Mouse (Mus musculus): ENCODE measurements around the gene Cap2.

Gene Cap2

DNA sequence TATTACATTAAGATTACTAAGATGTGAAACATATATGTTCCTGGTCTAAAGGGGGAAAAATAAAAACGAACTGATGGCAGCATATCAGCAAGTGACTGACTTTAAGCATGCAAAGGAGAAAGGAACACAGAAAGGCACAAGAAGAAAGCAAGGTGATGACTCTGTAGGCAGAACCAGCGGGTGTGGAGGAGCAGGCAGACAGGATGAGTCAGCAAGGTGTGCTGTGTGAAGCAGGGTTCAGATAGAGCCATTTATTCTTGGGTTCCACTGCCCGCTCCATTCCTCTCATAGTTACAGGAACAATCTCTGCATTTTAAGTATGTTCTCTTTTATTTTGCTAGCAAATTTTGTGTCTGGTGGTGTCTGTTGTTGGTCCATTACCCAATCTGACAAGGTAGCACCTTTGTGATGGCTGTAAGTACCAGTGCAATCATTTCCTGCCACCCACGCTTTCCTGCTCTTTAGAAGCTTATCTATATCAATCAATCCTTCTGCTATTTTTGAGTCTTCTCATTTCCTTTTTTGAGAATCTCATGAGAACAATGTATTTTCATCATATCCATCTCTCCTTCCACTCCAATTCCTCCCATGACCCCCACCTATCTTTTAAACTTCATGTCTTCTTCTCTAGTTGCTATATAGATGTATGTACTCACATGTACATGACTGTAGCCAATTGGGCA lies 189.1 kb downstream of the Cap2 start:
- DNase-seq (ENCODE audit: low spot score in 2 of 2) = no peak

DNA sequence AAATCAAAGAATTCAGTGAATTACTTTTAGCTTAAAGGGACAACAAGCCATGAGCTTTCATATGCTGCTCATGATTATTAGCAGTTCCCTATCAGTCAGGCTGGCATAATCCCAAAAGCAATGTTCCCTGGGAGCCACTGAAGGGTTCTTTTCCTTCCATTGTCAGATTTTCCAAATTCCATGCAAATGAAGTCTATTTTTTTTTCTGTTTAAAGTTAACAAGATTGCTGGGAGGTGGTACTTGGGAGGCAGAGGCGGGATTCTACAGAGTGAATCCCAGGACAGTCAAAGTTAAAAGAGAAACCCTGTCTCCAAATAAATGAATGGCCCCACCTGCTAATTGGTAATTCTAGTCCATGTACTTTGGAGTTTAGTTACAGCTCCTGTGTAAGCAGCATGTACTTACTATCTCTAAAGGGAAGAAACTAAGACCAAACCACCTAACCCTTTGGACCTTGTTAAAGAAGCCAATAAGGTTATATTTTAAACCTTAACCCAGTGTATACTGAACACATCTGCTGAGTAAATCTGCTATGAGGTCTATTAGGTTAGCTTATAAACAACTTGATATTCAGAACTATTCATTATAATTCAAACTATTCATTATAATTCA lies 193.8 kb downstream of the Cap2 start:
- DNase-seq (ENCODE audit: low spot score in 2 of 2) = no peak

DNA sequence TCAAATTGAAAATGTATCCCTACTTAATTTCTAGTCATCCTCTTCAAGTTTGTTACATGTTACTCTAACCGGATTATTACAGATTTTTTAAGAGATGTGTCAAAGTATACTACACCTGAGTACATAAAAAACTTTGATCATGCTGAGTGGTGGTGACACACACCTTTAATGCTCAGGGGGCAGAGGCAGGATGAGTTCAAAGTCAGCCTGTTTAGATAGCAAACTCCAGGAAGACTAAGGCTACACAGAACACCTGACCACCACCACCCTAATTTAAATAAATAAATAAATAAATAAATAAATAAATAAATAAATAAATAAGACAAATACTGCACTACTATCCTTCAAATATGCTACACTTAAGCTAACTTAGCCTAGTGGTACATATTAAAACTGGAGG lies 194.3 kb downstream of the Cap2 start:
- no peak for DNase-seq (ENCODE audit: low spot score in 2 of 2)

DNA sequence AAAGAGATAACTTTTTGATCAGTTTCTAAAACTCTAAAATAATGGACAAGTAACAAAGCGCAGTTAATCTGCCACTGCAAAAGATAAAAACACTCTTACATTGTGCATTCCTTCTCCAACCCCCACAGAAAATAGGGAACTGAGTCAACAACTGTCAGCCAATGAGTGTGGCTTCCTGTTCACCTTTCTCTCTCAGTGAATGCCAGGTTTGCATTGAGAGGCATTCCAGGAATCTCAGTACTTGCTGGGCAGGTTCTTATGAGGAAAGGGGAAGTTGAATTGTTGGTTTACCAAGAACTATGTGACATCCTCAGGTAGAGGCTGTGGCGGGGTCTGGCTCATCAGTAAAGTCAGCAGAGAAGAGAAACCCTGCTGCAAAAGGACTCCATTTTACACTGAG lies 195.1 kb downstream of the Cap2 start:
- DNase-seq (ENCODE audit: low spot score in 2 of 2) = no peak

DNA sequence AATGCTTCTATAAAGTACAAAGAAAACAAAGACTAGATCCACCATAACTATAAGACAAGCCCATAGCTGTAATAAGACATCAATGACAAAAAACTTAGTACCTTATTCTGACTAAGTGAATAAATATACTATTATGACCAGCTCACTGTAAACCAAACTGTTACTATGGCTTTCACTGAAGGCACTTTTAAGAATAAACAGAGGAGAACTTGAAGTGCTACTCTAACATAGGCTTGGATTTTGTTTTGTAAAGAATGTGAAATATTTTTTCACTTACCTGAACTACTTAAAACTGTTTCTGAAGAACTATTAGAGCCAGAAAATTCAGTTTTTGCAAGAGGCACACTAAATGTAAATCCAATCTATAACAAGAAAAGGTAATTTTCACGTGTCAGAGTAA lies 197.7 kb downstream of the Cap2 start:
- no peak for DNase-seq (ENCODE audit: low spot score in 2 of 2)

All from frontal cortex, postnatal 10 days (tissue).